Mouse (Mus musculus) liver, embryonic 11.5 days (tissue): ENCODE results near the gene Ccdc130. TPM values are rescaled to one million over a fixed set of nuclear protein-coding genes. Genes with fewer than 3 reads are reported as not detected.

ENCODE experiments used
- ATAC-seq: fragments of 200-750 bp; cut with Nextera tagmentation; replicated peaks from 2 replicates; pipeline ENCODE4 v1.8.0; 2017; ENCODE audit warnings: moderate number of reproducible peaks, mild to moderate bottlenecking, moderate TSS enrichment, moderate library complexity; ENCODE audit not compliant: low FRiP score
- DNase-seq: peaks from one replicate; pipeline ENCODE4 v3.0.0-alpha.2; 2017; ENCODE audit warnings: low spot score
- H3K27ac ChIP-seq: fragments of 300-500 bp; sonication (generic); 2 replicates; pipeline ENCODE4 v1.5.1; 2014; ENCODE audit warnings: mild to moderate bottlenecking, low read depth, low read length, control low read depth
- H3K27me3 ChIP-seq: fragments of 300-500 bp; sonication (generic); replicated peaks from 2 replicates; pipeline ENCODE4 v1.6.1; 2014; ENCODE audit warnings: low read length, mixed read lengths; ENCODE audit not compliant: control insufficient read depth, insufficient read depth
- H3K36me3 ChIP-seq: fragments of 300-500 bp; sonication (generic); 2 replicates; pipeline ENCODE4 v1.6.1; 2014; ENCODE audit warnings: mild to moderate bottlenecking, low read length, moderate library complexity, mixed read lengths; ENCODE audit not compliant: control insufficient read depth, insufficient read depth
- H3K4me1 ChIP-seq: fragments of 300-500 bp; sonication (generic); replicated peaks from 2 replicates; pipeline ENCODE4 v1.6.1; 2014; ENCODE audit warnings: low read length, mixed read lengths; ENCODE audit not compliant: control insufficient read depth, insufficient read depth
- H3K4me2 ChIP-seq: fragments of 300-500 bp; sonication (generic); 2 replicates; pipeline ENCODE4 v1.6.1; 2014; ENCODE audit warnings: mild to moderate bottlenecking, control low read depth, moderate library complexity
- H3K4me3 ChIP-seq: fragments of 300-500 bp; sonication (generic); 2 replicates; pipeline ENCODE4 v1.5.1; 2014; ENCODE audit warnings: low read depth, low read length, control low read depth
- H3K9ac ChIP-seq: fragments of 300-500 bp; sonication (generic); 2 replicates; pipeline ENCODE4 v1.6.1; 2014; ENCODE audit warnings: low read depth, low read length, control low read depth
- H3K9me3 ChIP-seq: fragments of 300-500 bp; sonication (generic); 2 replicates; pipeline ENCODE4 v1.6.1; 2016; ENCODE audit warnings: low read length, inconsistent platforms, mixed read lengths; ENCODE audit not compliant: control insufficient read depth
- WGBS: fragments of 180-500 bp; shearing (Covaris S2); extraction: QIAGEN DNeasy Blood & Tissue Kit; methylation state at CpG from one replicate; pipeline ENCODE4 v1.1.7; 2014; 5-methylcytosine and 5-hydroxymethylcytosine counted together
- polyA plus RNA-seq: library from polyadenylated mRNA; unstranded; fragments of >200 nt; fragmentation: Nextera tagmentation; extraction: Ambion mirVana; gene quantifications from 2 replicates; pipeline ENCODE4 v1.2.1, GENCODE M21; 2014

Gene Ccdc130
- polyA plus RNA-seq, 1 experiment from 2014 or later: 16.0 TPM

GRCm38 (mm10) chr8:84284608-84285063 is 14.5 kb upstream of the Ccdc130 start:
- no peak for ATAC-seq
- Histone ChIP-seq H3K4me2 (peak overlapping the region; percentile 21; the same call in 1 of the 2 replicates), H3K27me3 (no peaks in the 10 kb centered on the region), H3K36me3 (no peaks in the 10 kb centered on the region), H3K4me3 (no peak overlapping the region), H3K27ac (no peak overlapping the region; the same call in 1 of the 2 replicates), H3K4me1 (peaks cover 4% of the 10 kb centered on the region), H3K9me3 (no peaks in the 10 kb centered on the region), H3K9ac (no peak overlapping the region)
- 31% methylated on average over 9 of the region's 9 CpGs for WGBS
- DNase-seq: peak; percentile 39

GRCm38 (mm10) chr8:84280777-84281176 is 10.6 kb upstream of the Ccdc130 start:
- peaks cover 7% of the 10 kb centered on the region for H3K4me1 ChIP-seq
- WGBS: 57% methylated on average over 10 of the region's 10 CpGs
- H3K27ac ChIP-seq: no peak overlapping the region
- no peaks in the 10 kb centered on the region for H3K27me3 ChIP-seq
- DNase-seq (no peak), ATAC-seq (no peak)
- H3K9me3 ChIP-seq: no peaks in the 10 kb centered on the region
- no peak overlapping the region for H3K4me2 ChIP-seq
- no peak overlapping the region for H3K4me3 ChIP-seq
- H3K9ac ChIP-seq: no peak overlapping the region
- no peaks in the 10 kb centered on the region for H3K36me3 ChIP-seq

GRCm38 (mm10) chr8:84276447-84276846 is 6.3 kb upstream of the Ccdc130 start:
- no peak for ATAC-seq
- H3K27ac ChIP-seq: peak overlapping the region; percentile 32; the same call in 1 of the 2 replicates
- H3K4me2 ChIP-seq: no peak overlapping the region
- peaks cover 4% of the 10 kb centered on the region for H3K4me1 ChIP-seq
- no peaks in the 10 kb centered on the region for H3K36me3 ChIP-seq
- no peaks in the 10 kb centered on the region for H3K27me3 ChIP-seq
- H3K4me3 ChIP-seq: no peak overlapping the region
- WGBS: 43% methylated on average over 1 of the region's 1 CpGs
- H3K9ac ChIP-seq: no peak overlapping the region
- DNase-seq: no peak
- no peaks in the 10 kb centered on the region for H3K9me3 ChIP-seq

GRCm38 (mm10) chr8:84273968-84274367 is 3.8 kb upstream of the Ccdc130 start:
- Histone ChIP-seq H3K27ac (no peak overlapping the region), H3K9ac (no peak overlapping the region), H3K4me1 (peaks cover 7% of the 10 kb centered on the region), H3K4me2 (no peak overlapping the region), H3K36me3 (no peaks in the 10 kb centered on the region), H3K4me3 (no peak overlapping the region), H3K9me3 (no peaks in the 10 kb centered on the region), H3K27me3 (no peaks in the 10 kb centered on the region)
- no peak for ATAC-seq
- WGBS: 71% methylated on average over 3 of the region's 3 CpGs
- no peak for DNase-seq

- Histone ChIP-seq H3K4me2 (no peak overlapping the region), H3K4me1 (peaks cover 7% of the 10 kb centered on the region), H3K9me3 (no peaks in the 10 kb centered on the region), H3K9ac (no peak overlapping the region), H3K4me3 (no peak overlapping the region), H3K36me3 (no peaks in the 10 kb centered on the region), H3K27me3 (no peaks in the 10 kb centered on the region), H3K27ac (no peak overlapping the region)
- 76% methylated on average over 4 of the region's 4 CpGs for WGBS
- no peak for ATAC-seq
- no peak for DNase-seq
These were observed 2.1 kb upstream of the Ccdc130 start for GRCm38 (mm10) chr8:84272302-84272701.

GRCm38 (mm10) chr8:84261098-84261497 is 9.1 kb downstream of the Ccdc130 start:
- H3K4me3 ChIP-seq: no peak overlapping the region
- no peaks in the 10 kb centered on the region for H3K9me3 ChIP-seq
- no peak for DNase-seq
- H3K27ac ChIP-seq: no peak overlapping the region
- ATAC-seq: no peak
- H3K27me3 ChIP-seq: no peaks in the 10 kb centered on the region
- H3K4me1 ChIP-seq: peaks cover 8% of the 10 kb centered on the region
- H3K9ac ChIP-seq: no peak overlapping the region
- 96% methylated on average over 4 of the region's 4 CpGs for WGBS
- no peak overlapping the region for H3K4me2 ChIP-seq
- peaks cover 13% of the 10 kb centered on the region; the same call in 1 of the 2 replicates for H3K36me3 ChIP-seq

GRCm38 (mm10) chr8:84256822-84257610 is 13.2 kb downstream of the Ccdc130 start, which contains the start of gene Mri1:
Mri1 (minus strand) TSS chr8:84257326.
- no peaks in the 10 kb centered on the region for H3K27me3 ChIP-seq
- peak within 1 kb of the TSS; percentile 94 for H3K27ac ChIP-seq
- peaks cover 11% of the 10 kb centered on the region for H3K4me1 ChIP-seq
- H3K36me3 ChIP-seq: peaks cover 21% of the 10 kb centered on the region
- under 1% methylated on average over 64 of the region's 64 CpGs for WGBS
- peak; percentile 86 for ATAC-seq
- H3K4me3 ChIP-seq: peak within 1 kb of the TSS; percentile 92
- no peaks in the 10 kb centered on the region for H3K9me3 ChIP-seq
- peak within 1 kb of the TSS; percentile 94 for H3K9ac ChIP-seq
- peak; percentile 89 for DNase-seq
- H3K4me2 ChIP-seq: peak within 1 kb of the TSS; percentile 97

GRCm38 (mm10) chr8:84256458-84256821 is 13.7 kb downstream of the Ccdc130 start:
- Histone ChIP-seq H3K27me3 (no peaks in the 10 kb centered on the region), H3K4me1 (peaks cover 11% of the 10 kb centered on the region), H3K9ac (peak overlapping the region; percentile 94), H3K4me2 (peak overlapping the region; percentile 97), H3K4me3 (peak overlapping the region; percentile 92), H3K9me3 (no peaks in the 10 kb centered on the region), H3K27ac (peak overlapping the region; percentile 94; the same call in 1 of the 2 replicates), H3K36me3 (peaks cover 17% of the 10 kb centered on the region)
- WGBS: 11% methylated on average over 6 of the region's 6 CpGs
- ATAC-seq: peak; percentile 22; the same call in 1 of the 2 replicates
- DNase-seq: peak; percentile 44

- Histone ChIP-seq H3K4me2 (peak overlapping the region; percentile 97), H3K9me3 (no peaks in the 10 kb centered on the region), H3K4me1 (peaks cover 11% of the 10 kb centered on the region), H3K36me3 (peaks cover 16% of the 10 kb centered on the region), H3K27me3 (no peaks in the 10 kb centered on the region), H3K9ac (peak overlapping the region; percentile 94), H3K4me3 (peak overlapping the region; percentile 92), H3K27ac (no peak overlapping the region)
- no peak for DNase-seq
- WGBS: 76% methylated on average over 3 of the region's 3 CpGs
- ATAC-seq: no peak
These were observed 14.3 kb downstream of the Ccdc130 start for GRCm38 (mm10) chr8:84255858-84256257.
